Mouse (Mus musculus): ENCODE measurements around the gene Agap1.

- no peak for TF ChIP-seq POLR2A (IDR thresholded peaks at IDR 0.05; ENCODE audit: low read depth, low read length)
- TF ChIP-seq CTCF (conservative IDR thresholded peaks at IDR 0.05; ENCODE audit: insufficient read depth, insufficient read length, low read depth, low read length) = no peak
These were observed 291.6 kb downstream of the Agap1 start for GRCm38 (mm10) chr1:89746171-89746570.

Measured in kidney, adult 2 months (tissue).